Mouse (Mus musculus): ENCODE measurements around the gene Sp3. TPM values are rescaled to one million over a fixed set of nuclear protein-coding genes. Genes with fewer than 3 reads are reported as not detected.
A peak's percentile ranks its signal among the peaks of the same experiment; 100 is the strongest.

Gene Sp3
- polyA plus RNA-seq, 1 experiment: 13.7 TPM

GRCm38 (mm10) chr2:72986616-72987015 lies 6.4 kb upstream of the Sp3 start, which contains the start of gene Gm11084:
Gene Gm11084, minus strand, starts transcription at chr2:72986716.
- no peak for TF ChIP-seq POLR2A (IDR thresholded peaks at IDR 0.05; ENCODE audit: low read depth, low read length)
- no peak for TF ChIP-seq CTCF (conservative IDR thresholded peaks at IDR 0.05; ENCODE audit: insufficient read depth, insufficient read length, low read depth, low read length)
- DNase-seq: no peak
- 94% methylated on average over 5 of the region's 5 CpGs for WGBS

GRCm38 (mm10) chr2:72985516-72985915 lies 5.3 kb upstream of the Sp3 start:
- Histone ChIP-seq H3K36me3 (ENCODE audit: control insufficient read depth, insufficient read depth, low read length) (no peaks in the 10 kb centered on the region), H3K4me3 (ENCODE audit: insufficient read depth, low read depth, low read length) (no peak overlapping the region), H3K27me3 (replicated peaks; ENCODE audit: control insufficient read depth, insufficient read depth, low read length) (no peaks in the 10 kb centered on the region), H3K4me1 (ENCODE audit: control insufficient read depth, insufficient read depth, low read length) (no peaks in the 10 kb centered on the region), H3K27ac (ENCODE audit: insufficient read depth, low read depth, low read length) (no peak overlapping the region)
- DNase-seq: no peak
- no peak for TF ChIP-seq CTCF (conservative IDR thresholded peaks at IDR 0.05; ENCODE audit: insufficient read depth, insufficient read length, low read depth, low read length)
- TF ChIP-seq POLR2A (IDR thresholded peaks at IDR 0.05; ENCODE audit: low read depth, low read length): no peak
- 57% methylated on average over 1 of the region's 1 CpGs for WGBS

More at GRCm38 (mm10) chr2:72986616-72987015, 6.4 kb upstream of the Sp3 start, which contains the start of gene Gm11084:
- Histone ChIP-seq H3K36me3 (ENCODE audit: control insufficient read depth, insufficient read depth, low read length) (no peaks in the 10 kb centered on the region), H3K27ac (ENCODE audit: insufficient read depth, low read depth, low read length) (no peak within 1 kb of the TSS), H3K4me1 (ENCODE audit: control insufficient read depth, insufficient read depth, low read length) (no peaks in the 10 kb centered on the region), H3K4me3 (ENCODE audit: insufficient read depth, low read depth, low read length) (no peak within 1 kb of the TSS), H3K27me3 (replicated peaks; ENCODE audit: control insufficient read depth, insufficient read depth, low read length) (no peaks in the 10 kb centered on the region)

- 33% methylated on average over 4 of the region's 4 CpGs for WGBS
- TF ChIP-seq POLR2A (IDR thresholded peaks at IDR 0.05; ENCODE audit: low read depth, low read length): no peak
- no peak for TF ChIP-seq CTCF (conservative IDR thresholded peaks at IDR 0.05; ENCODE audit: insufficient read depth, insufficient read length, low read depth, low read length)
- Histone ChIP-seq H3K27ac (ENCODE audit: insufficient read depth, low read depth, low read length) (no peak overlapping the region), H3K4me3 (ENCODE audit: insufficient read depth, low read depth, low read length) (no peak overlapping the region), H3K36me3 (ENCODE audit: control insufficient read depth, insufficient read depth, low read length) (no peaks in the 10 kb centered on the region), H3K4me1 (ENCODE audit: control insufficient read depth, insufficient read depth, low read length) (no peaks in the 10 kb centered on the region), H3K27me3 (replicated peaks; ENCODE audit: control insufficient read depth, insufficient read depth, low read length) (no peaks in the 10 kb centered on the region)
- DNase-seq: no peak
Measured at GRCm38 (mm10) chr2:72984806-72985205, 4.6 kb upstream of the Sp3 start.

- no peaks in the 10 kb centered on the region for H3K4me1 ChIP-seq (ENCODE audit: control insufficient read depth, insufficient read depth, low read length)
- H3K36me3 ChIP-seq (ENCODE audit: control insufficient read depth, insufficient read depth, low read length): no peaks in the 10 kb centered on the region
- TF ChIP-seq POLR2A (IDR thresholded peaks at IDR 0.05; ENCODE audit: low read depth, low read length) (no peak), CTCF (conservative IDR thresholded peaks at IDR 0.05; ENCODE audit: insufficient read depth, insufficient read length, low read depth, low read length) (no peak)
- 93% methylated on average over 3 of the region's 3 CpGs for WGBS
- H3K27ac ChIP-seq (ENCODE audit: insufficient read depth, low read depth, low read length): no peak overlapping the region
- H3K4me3 ChIP-seq (ENCODE audit: insufficient read depth, low read depth, low read length): no peak overlapping the region
- no peak for DNase-seq
- no peaks in the 10 kb centered on the region for H3K27me3 ChIP-seq (replicated peaks; ENCODE audit: control insufficient read depth, insufficient read depth, low read length)
Measured at GRCm38 (mm10) chr2:72983211-72983610, 3.0 kb upstream of the Sp3 start.

- Histone ChIP-seq H3K27ac (ENCODE audit: insufficient read depth, low read depth, low read length) (no peak overlapping the region), H3K27me3 (replicated peaks; ENCODE audit: control insufficient read depth, insufficient read depth, low read length) (no peaks in the 10 kb centered on the region), H3K36me3 (ENCODE audit: control insufficient read depth, insufficient read depth, low read length) (no peaks in the 10 kb centered on the region), H3K4me3 (ENCODE audit: insufficient read depth, low read depth, low read length) (no peak overlapping the region), H3K4me1 (ENCODE audit: control insufficient read depth, insufficient read depth, low read length) (peaks cover 1% of the 10 kb centered on the region; the same call in 1 of the 2 replicates)
- no peak for DNase-seq
- WGBS: 80% methylated on average over 7 of the region's 7 CpGs
- TF ChIP-seq CTCF (conservative IDR thresholded peaks at IDR 0.05; ENCODE audit: insufficient read depth, insufficient read length, low read depth, low read length): no peak
Measured at GRCm38 (mm10) chr2:72982110-72982785, 2.0 kb upstream of the Sp3 start.

GRCm38 (mm10) chr2:72981441-72982109 lies 1.3 kb upstream of the Sp3 start:
- H3K27ac ChIP-seq (ENCODE audit: insufficient read depth, low read depth, low read length): no peak overlapping the region
- H3K36me3 ChIP-seq (ENCODE audit: control insufficient read depth, insufficient read depth, low read length): no peaks in the 10 kb centered on the region
- H3K4me1 ChIP-seq (ENCODE audit: control insufficient read depth, insufficient read depth, low read length): peaks cover 6% of the 10 kb centered on the region
- no peaks in the 10 kb centered on the region for H3K27me3 ChIP-seq (replicated peaks; ENCODE audit: control insufficient read depth, insufficient read depth, low read length)
- WGBS: 73% methylated on average over 9 of the region's 9 CpGs
- no peak for TF ChIP-seq POLR2A (IDR thresholded peaks at IDR 0.05; ENCODE audit: low read depth, low read length)
- DNase-seq: no peak
- H3K4me3 ChIP-seq (ENCODE audit: insufficient read depth, low read depth, low read length): no peak overlapping the region

- H3K4me1 ChIP-seq (ENCODE audit: control insufficient read depth, insufficient read depth, low read length): peaks cover 10% of the 10 kb centered on the region
- peak overlapping the region; percentile 97 for H3K4me3 ChIP-seq (ENCODE audit: insufficient read depth, low read depth, low read length)
- DNase-seq: no peak
- peak overlapping the region; percentile 100 for H3K27ac ChIP-seq (ENCODE audit: insufficient read depth, low read depth, low read length)
- no peak for TF ChIP-seq CTCF (conservative IDR thresholded peaks at IDR 0.05; ENCODE audit: insufficient read depth, insufficient read length, low read depth, low read length)
- TF ChIP-seq POLR2A (IDR thresholded peaks at IDR 0.05; ENCODE audit: low read depth, low read length): no peak
- H3K36me3 ChIP-seq (ENCODE audit: control insufficient read depth, insufficient read depth, low read length): no peaks in the 10 kb centered on the region
- no peaks in the 10 kb centered on the region; the same call in 1 of the 2 replicates for H3K27me3 ChIP-seq (replicated peaks; ENCODE audit: control insufficient read depth, insufficient read depth, low read length)
- WGBS: 3% methylated on average over 3 of the region's 3 CpGs
Measured at GRCm38 (mm10) chr2:72981075-72981420, 802 bp upstream of the Sp3 start.

Measured in kidney, adult 2 months (tissue).